Mouse (Mus musculus) heart, adult 2 months (tissue): ENCODE results near the gene Cttnbp2. TPM values are rescaled to one million over a fixed set of nuclear protein-coding genes. Genes with fewer than 3 reads are reported as not detected.

Experiments used
- DNase-seq, 2 experiments: peaks; one replicate each; pipeline ENCODE4 v3.0.0; 2021
- H3K27ac ChIP-seq: fragments of 200-600 bp; 2 replicates; pipeline ENCODE4 v1.8.1; 2022
- H3K27me3 ChIP-seq: fragments of 200-500 bp; 2 replicates; pipeline ENCODE4 v1.6.1; 2012; ENCODE audit warnings: mild to moderate bottlenecking, low read length, inconsistent platforms, mixed read lengths; ENCODE audit not compliant: control insufficient read depth, insufficient read depth
- H3K36me3 ChIP-seq: fragments of 200-500 bp; 2 replicates; pipeline ENCODE4 v1.6.1; 2012; ENCODE audit warnings: low read length, inconsistent platforms; ENCODE audit not compliant: control insufficient read depth, insufficient read depth
- H3K4me1 ChIP-seq: fragments of 200-500 bp; 2 replicates; pipeline ENCODE4 v1.6.1; 2011; ENCODE audit warnings: low read length; ENCODE audit not compliant: control insufficient read depth, insufficient read depth
- H3K4me3 ChIP-seq: fragments of 200-600 bp; 2 replicates; pipeline ENCODE4 v1.8.1; 2022
- H3K79me2 ChIP-seq: fragments of 200-500 bp; replicated peaks from 2 replicates; pipeline ENCODE4 v1.6.1; 2012; ENCODE audit warnings: mild to moderate bottlenecking, inconsistent platforms, low read length, moderate library complexity, mixed read lengths; ENCODE audit not compliant: control insufficient read depth, insufficient read depth
- H3K9ac ChIP-seq: fragments of 200-500 bp; 2 replicates; pipeline ENCODE4 v1.6.1; 2012; ENCODE audit warnings: low read depth, mild to moderate bottlenecking, control low read depth, inconsistent platforms, low read length, mixed read lengths
- CTCF ChIP-seq: fragments of 200-600 bp; IDR thresholded peaks from 2 replicates; pipeline ENCODE4 v1.8.1; 2022; ENCODE audit warnings: antibody characterized with exemption, mild to moderate bottlenecking, moderate library complexity
- EP300 ChIP-seq: fragments of 200-500 bp; IDR thresholded peaks from 2 replicates; pipeline ENCODE4 v1.6.1; 2011; ENCODE audit warnings: low read depth, low read length, control low read depth; ENCODE audit not compliant: insufficient read depth
- POLR2A ChIP-seq: fragments of 200-500 bp; IDR thresholded peaks from 2 replicates; pipeline ENCODE4 v1.6.1; 2011; ENCODE audit warnings: mild to moderate bottlenecking, low read depth, low read length, control low read depth; ENCODE audit not compliant: insufficient read depth
- WGBS: fragments of 180-500 bp; shearing (Covaris S2); methylation state at CpG from one replicate; pipeline ENCODE4 v1.1.7; 2018; 5-methylcytosine and 5-hydroxymethylcytosine counted together
- intact Hi-C: fragments of 180-260 bp; cut with DNase I; formaldehyde crosslinking; loops from one replicate; pipeline ENCODE4 v1.15.1; 2025
- polyA plus RNA-seq: library from polyadenylated mRNA; depleted of rRNA; stranded (reverse); fragments of >200 nt; gene quantifications from 2 replicates; pipeline ENCODE4 v1.2.3, GENCODE M21; 2012
- total RNA-seq, 2 experiments: library from RNA; stranded (reverse); gene quantifications; 2 replicates each; pipeline ENCODE4 v1.2.3; 2021

The Cttnbp2 gene
- total and polyA plus RNA-seq, 3 experiments = 0.66 to 2.3 (median 1.3) TPM

GRCm38 (mm10) chr6:18432362-18432761 lies 82.3 kb downstream of the Cttnbp2 start:
- no peak for TF ChIP-seq POLR2A
- no peak for TF ChIP-seq CTCF
- no peak for TF ChIP-seq EP300
- no peak overlapping the region for H3K4me3 ChIP-seq
- H3K36me3 ChIP-seq = no peaks in the 10 kb centered on the region
- no peak for DNase-seq
- no peaks in the 10 kb centered on the region for H3K79me2 ChIP-seq
- WGBS = 55% methylated on average over 3 of the region's 3 CpGs
- no peaks in the 10 kb centered on the region for H3K27me3 ChIP-seq
- H3K4me1 ChIP-seq = no peaks in the 10 kb centered on the region
- intact Hi-C loops = no loop called here
- no peak overlapping the region for H3K27ac ChIP-seq
- no peak overlapping the region for H3K9ac ChIP-seq

- WGBS = 92% methylated on average over 2 of the region's 2 CpGs
- no peaks in the 10 kb centered on the region for H3K27me3 ChIP-seq
- intact Hi-C loops = no loop called here
- no peak overlapping the region for H3K27ac ChIP-seq
- no peaks in the 10 kb centered on the region for H3K4me1 ChIP-seq
- no peaks in the 10 kb centered on the region for H3K36me3 ChIP-seq
- no peak overlapping the region for H3K9ac ChIP-seq
- TF ChIP-seq POLR2A = no peak
- no peak for DNase-seq
- H3K4me3 ChIP-seq = no peak overlapping the region
- no peaks in the 10 kb centered on the region for H3K79me2 ChIP-seq
These were observed 82.8 kb downstream of the Cttnbp2 start for GRCm38 (mm10) chr6:18431891-18432290.

- WGBS = 81% methylated on average over 3 of the region's 3 CpGs
- no peak overlapping the region for H3K27ac ChIP-seq
These were observed 84.6 kb downstream of the Cttnbp2 start for GRCm38 (mm10) chr6:18430062-18430461.

GRCm38 (mm10) chr6:18424822-18425221 lies 89.8 kb downstream of the Cttnbp2 start:
- H3K36me3 ChIP-seq = no peaks in the 10 kb centered on the region
- H3K79me2 ChIP-seq = no peaks in the 10 kb centered on the region
- intact Hi-C loops = no loop called here
- H3K4me3 ChIP-seq = no peak overlapping the region
- H3K27me3 ChIP-seq = no peaks in the 10 kb centered on the region
- no peak for DNase-seq
- 92% methylated on average over 6 of the region's 6 CpGs for WGBS
- no peaks in the 10 kb centered on the region for H3K4me1 ChIP-seq
- no peak overlapping the region for H3K27ac ChIP-seq
- H3K9ac ChIP-seq = no peak overlapping the region
- TF ChIP-seq CTCF (no peak), EP300 (no peak), POLR2A (no peak)

More at GRCm38 (mm10) chr6:18430062-18430461, 84.6 kb downstream of the Cttnbp2 start:
- intact Hi-C loops = no loop called here
- no peaks in the 10 kb centered on the region for H3K36me3 ChIP-seq
- TF ChIP-seq CTCF (no peak), EP300 (no peak)
- no peak overlapping the region for H3K9ac ChIP-seq
- DNase-seq = no peak
- no peaks in the 10 kb centered on the region for H3K4me1 ChIP-seq
- no peaks in the 10 kb centered on the region for H3K27me3 ChIP-seq
- no peak overlapping the region for H3K4me3 ChIP-seq
- H3K79me2 ChIP-seq = no peaks in the 10 kb centered on the region

GRCm38 (mm10) chr6:18424367-18424766 lies 90.3 kb downstream of the Cttnbp2 start:
- Histone ChIP-seq H3K36me3 (no peaks in the 10 kb centered on the region), H3K4me3 (no peak overlapping the region), H3K27me3 (no peaks in the 10 kb centered on the region), H3K4me1 (no peaks in the 10 kb centered on the region), H3K9ac (no peak overlapping the region), H3K27ac (no peak overlapping the region), H3K79me2 (no peaks in the 10 kb centered on the region)
- 62% methylated on average over 3 of the region's 3 CpGs for WGBS
- DNase-seq = no peak
- intact Hi-C loops = no loop called here
- TF ChIP-seq EP300 (no peak), CTCF (no peak), POLR2A (no peak)

GRCm38 (mm10) chr6:18423112-18423511 lies 91.5 kb downstream of the Cttnbp2 start:
- WGBS = 90% methylated on average over 6 of the region's 6 CpGs
- intact Hi-C loops = no loop called here
- Histone ChIP-seq H3K27me3 (no peaks in the 10 kb centered on the region), H3K36me3 (no peaks in the 10 kb centered on the region), H3K9ac (no peak overlapping the region), H3K27ac (no peak overlapping the region), H3K4me3 (no peak overlapping the region), H3K4me1 (no peaks in the 10 kb centered on the region), H3K79me2 (no peaks in the 10 kb centered on the region)
- TF ChIP-seq CTCF = no peak
- no peak for TF ChIP-seq EP300
- no peak for TF ChIP-seq POLR2A
- DNase-seq = no peak
